Comparison of ENCODE assay signal across 31 mouse cellular contexts in the genomic region with DNA sequence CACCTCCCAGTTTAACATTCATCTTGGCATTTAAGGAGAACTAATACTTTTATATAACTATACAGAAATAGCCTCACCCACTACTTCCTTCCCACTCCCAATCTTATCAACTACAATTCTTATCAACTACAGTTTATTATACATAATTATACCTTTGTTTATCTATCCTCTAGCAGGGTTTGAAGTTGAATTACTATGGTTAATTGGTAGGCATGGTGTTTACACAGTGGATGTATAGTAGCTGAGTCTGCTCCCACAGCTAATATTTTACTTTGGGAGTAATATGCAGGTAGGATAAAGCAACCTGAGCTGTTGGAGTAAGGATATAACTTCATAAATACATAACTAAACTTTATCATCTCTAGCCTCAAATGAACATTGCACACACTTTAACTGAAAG.
"Had no signal": no experiment of that assay in that cellular context is flagged by ENCODE, and none has a peak within 500 bp of the region (broad histone marks: within the 10 kb centered on the region; RNA-seq: fewer than 3 reads in every experiment).

No protein-coding gene starts in this region.

- H3K27me3 ChIP-seq: limb, embryonic 12.5 days; limb, embryonic 13.5 days; limb, embryonic 15.5 days; liver, embryonic 12.5 days; liver, embryonic 13.5 days; liver, embryonic 15.5 days; lung, embryonic 15.5 days; midbrain, embryonic 12.5 days; midbrain, embryonic 13.5 days; midbrain, embryonic 15.5 days had no signal

- ATAC-seq: liver, embryonic 12.5 days; liver, postnatal 0 days; lung, postnatal 0 days; midbrain, embryonic 13.5 days; midbrain, embryonic 15.5 days; midbrain, embryonic 16.5 days had no signal

- H3K4me1 ChIP-seq: limb, embryonic 10.5 days; limb, embryonic 12.5 days; limb, embryonic 13.5 days; limb, embryonic 15.5 days; liver, embryonic 12.5 days; liver, embryonic 13.5 days; liver, embryonic 15.5 days; lung, embryonic 15.5 days; megakaryocyte, embryonic 14.5 days; midbrain, embryonic 10.5 days; midbrain, embryonic 12.5 days; midbrain, embryonic 13.5 days; midbrain, embryonic 15.5 days had no signal

- DNase-seq: left cerebral cortex, postnatal 4 days; liver; liver, embryonic 13.5 days; liver, postnatal 0 days; lung, adult 18-20 months; lung, adult 2 months; lung, embryonic 14.5 days; lung, postnatal 10 days; lung, postnatal 14 days; lung, postnatal 36 days; lung, postnatal 4 days; midbrain, embryonic 14.5 days had no signal

- H3K27ac ChIP-seq: limb, embryonic 10.5 days; limb, embryonic 12.5 days; limb, embryonic 13.5 days; limb, embryonic 15.5 days; liver, embryonic 12.5 days; liver, embryonic 13.5 days; liver, embryonic 14.5 days; liver, embryonic 15.5 days; lung, embryonic 15.5 days; macrophage; midbrain, embryonic 10.5 days; midbrain, embryonic 12.5 days; midbrain, embryonic 13.5 days; midbrain, embryonic 15.5 days had no signal

- H3K9ac ChIP-seq: limb, embryonic 12.5 days; limb, embryonic 13.5 days; limb, embryonic 15.5 days; liver, embryonic 12.5 days; liver, embryonic 13.5 days; liver, embryonic 14.5 days; liver, embryonic 15.5 days; liver, postnatal 0 days; lung, embryonic 14.5 days; lung, embryonic 15.5 days; midbrain, embryonic 12.5 days; midbrain, embryonic 13.5 days; midbrain, embryonic 15.5 days had no signal

- H3K36me3 ChIP-seq: limb, embryonic 10.5 days; limb, embryonic 12.5 days; limb, embryonic 13.5 days; limb, embryonic 15.5 days; liver, embryonic 12.5 days; liver, embryonic 13.5 days; liver, embryonic 15.5 days; lung, embryonic 15.5 days; midbrain, embryonic 10.5 days; midbrain, embryonic 12.5 days; midbrain, embryonic 13.5 days; midbrain, embryonic 15.5 days had no signal

- H3K4me2 ChIP-seq: limb, embryonic 12.5 days; limb, embryonic 13.5 days; limb, embryonic 15.5 days; liver, embryonic 11.5 days; liver, embryonic 12.5 days; liver, embryonic 13.5 days; liver, embryonic 15.5 days; lung, embryonic 14.5 days; lung, embryonic 15.5 days; midbrain, embryonic 11.5 days; midbrain, embryonic 12.5 days; midbrain, embryonic 13.5 days; midbrain, embryonic 15.5 days had no signal

- H3K9me3 ChIP-seq: limb, embryonic 10.5 days; limb, embryonic 12.5 days; limb, embryonic 13.5 days; limb, embryonic 15.5 days; liver, embryonic 12.5 days; liver, embryonic 13.5 days; liver, embryonic 15.5 days; lung, embryonic 15.5 days; megakaryocyte, embryonic 14.5 days; midbrain, embryonic 10.5 days; midbrain, embryonic 12.5 days; midbrain, embryonic 13.5 days; midbrain, embryonic 15.5 days had no signal

- H3K4me3 ChIP-seq: limb, embryonic 10.5 days; limb, embryonic 12.5 days; limb, embryonic 13.5 days; limb, embryonic 15.5 days; liver, embryonic 12.5 days; liver, embryonic 13.5 days; liver, embryonic 15.5 days; lung, embryonic 15.5 days; megakaryocyte, embryonic 14.5 days; midbrain, embryonic 10.5 days; midbrain, embryonic 12.5 days; midbrain, embryonic 13.5 days; midbrain, embryonic 15.5 days; myocyte had no signal
